Mouse (Mus musculus): ENCODE data around the gene Hdac11. TPM values are rescaled to one million over a fixed set of nuclear protein-coding genes. Genes with fewer than 3 reads are reported as not detected.

Hdac11 gene
- polyA plus RNA-seq, 1 experiment from 2014 or later, result 13.2 TPM

- WGBS, result 56% methylated on average over 1 of the region's 1 CpGs
- Histone ChIP-seq H3K27ac (ENCODE audit: low read depth, low read length) (no peak overlapping the region), H3K9me3 (ENCODE audit: control insufficient read depth, low read length) (no peaks in the 10 kb centered on the region), H3K36me3 (ENCODE audit: control insufficient read depth, insufficient read depth, low read length) (no peaks in the 10 kb centered on the region), H3K27me3 (ENCODE audit: control insufficient read depth, insufficient read depth, low read length) (no peaks in the 10 kb centered on the region), H3K4me2 (replicated peaks; ENCODE audit: low read depth, low read length) (no peak overlapping the region), H3K4me3 (ENCODE audit: low read depth, low read length) (no peak overlapping the region), H3K9ac (ENCODE audit: low read depth, low read length) (no peak overlapping the region), H3K4me1 (replicated peaks; ENCODE audit: control insufficient read depth, insufficient read depth, low read length) (no peaks in the 10 kb centered on the region)
- no peak for DNase-seq (ENCODE audit: low spot score)
- no peak for ATAC-seq (ENCODE audit: low FRiP score)
Observed at GRCm38 (mm10) chr6:91192851-91193545, 36.5 kb downstream of the Hdac11 start.

- Histone ChIP-seq H3K27ac (ENCODE audit: low read depth, low read length) (no peak overlapping the region), H3K27me3 (ENCODE audit: control insufficient read depth, insufficient read depth, low read length) (no peaks in the 10 kb centered on the region), H3K4me1 (replicated peaks; ENCODE audit: control insufficient read depth, insufficient read depth, low read length) (peaks cover 4% of the 10 kb centered on the region; the same call in 1 of the 2 replicates), H3K4me3 (ENCODE audit: low read depth, low read length) (no peak overlapping the region), H3K9me3 (ENCODE audit: control insufficient read depth, low read length) (no peaks in the 10 kb centered on the region), H3K9ac (ENCODE audit: low read depth, low read length) (no peak overlapping the region), H3K4me2 (replicated peaks; ENCODE audit: low read depth, low read length) (no peak overlapping the region), H3K36me3 (ENCODE audit: control insufficient read depth, insufficient read depth, low read length) (no peaks in the 10 kb centered on the region)
- DNase-seq (ENCODE audit: low spot score) (no peak), ATAC-seq (ENCODE audit: low FRiP score) (no peak)
- 70% methylated on average over 2 of the region's 2 CpGs for WGBS
Observed at GRCm38 (mm10) chr6:91198456-91198855, 42.0 kb downstream of the Hdac11 start.

GRCm38 (mm10) chr6:91200429-91201188 is 44.1 kb downstream of the Hdac11 start:
- no peak overlapping the region for H3K4me2 ChIP-seq (replicated peaks; ENCODE audit: low read depth, low read length)
- H3K27me3 ChIP-seq (ENCODE audit: control insufficient read depth, insufficient read depth, low read length), result no peaks in the 10 kb centered on the region
- peaks cover 4% of the 10 kb centered on the region; the same call in 1 of the 2 replicates for H3K4me1 ChIP-seq (replicated peaks; ENCODE audit: control insufficient read depth, insufficient read depth, low read length)
- WGBS, result 35% methylated on average over 8 of the region's 8 CpGs
- DNase-seq (ENCODE audit: low spot score) (peak; percentile 55), ATAC-seq (ENCODE audit: low FRiP score) (peak; percentile 62)
- peak overlapping the region; percentile 58 for H3K27ac ChIP-seq (ENCODE audit: low read depth, low read length)
- no peaks in the 10 kb centered on the region for H3K36me3 ChIP-seq (ENCODE audit: control insufficient read depth, insufficient read depth, low read length)
- no peak overlapping the region for H3K9ac ChIP-seq (ENCODE audit: low read depth, low read length)
- no peaks in the 10 kb centered on the region for H3K9me3 ChIP-seq (ENCODE audit: control insufficient read depth, low read length)
- no peak overlapping the region for H3K4me3 ChIP-seq (ENCODE audit: low read depth, low read length)

- Histone ChIP-seq H3K9ac (ENCODE audit: low read depth, low read length) (no peak overlapping the region), H3K36me3 (ENCODE audit: control insufficient read depth, insufficient read depth, low read length) (no peaks in the 10 kb centered on the region), H3K4me3 (ENCODE audit: low read depth, low read length) (no peak overlapping the region), H3K27me3 (ENCODE audit: control insufficient read depth, insufficient read depth, low read length) (no peaks in the 10 kb centered on the region), H3K4me2 (replicated peaks; ENCODE audit: low read depth, low read length) (no peak overlapping the region), H3K27ac (ENCODE audit: low read depth, low read length) (no peak overlapping the region), H3K4me1 (replicated peaks; ENCODE audit: control insufficient read depth, insufficient read depth, low read length) (peaks cover 4% of the 10 kb centered on the region; the same call in 1 of the 2 replicates), H3K9me3 (ENCODE audit: control insufficient read depth, low read length) (no peaks in the 10 kb centered on the region)
- DNase-seq (ENCODE audit: low spot score) (no peak), ATAC-seq (ENCODE audit: low FRiP score) (no peak)
- 79% methylated on average over 8 of the region's 8 CpGs for WGBS
Observed at GRCm38 (mm10) chr6:91201881-91202341, 45.4 kb downstream of the Hdac11 start.

GRCm38 (mm10) chr6:91202571-91202970 is 46.1 kb downstream of the Hdac11 start:
- Histone ChIP-seq H3K27ac (ENCODE audit: low read depth, low read length) (no peak overlapping the region), H3K27me3 (ENCODE audit: control insufficient read depth, insufficient read depth, low read length) (no peaks in the 10 kb centered on the region), H3K4me1 (replicated peaks; ENCODE audit: control insufficient read depth, insufficient read depth, low read length) (peaks cover 4% of the 10 kb centered on the region; the same call in 1 of the 2 replicates), H3K9me3 (ENCODE audit: control insufficient read depth, low read length) (no peaks in the 10 kb centered on the region), H3K4me2 (replicated peaks; ENCODE audit: low read depth, low read length) (no peak overlapping the region), H3K9ac (ENCODE audit: low read depth, low read length) (no peak overlapping the region), H3K4me3 (ENCODE audit: low read depth, low read length) (no peak overlapping the region), H3K36me3 (ENCODE audit: control insufficient read depth, insufficient read depth, low read length) (no peaks in the 10 kb centered on the region)
- 87% methylated on average over 4 of the region's 4 CpGs for WGBS
- DNase-seq (ENCODE audit: low spot score) (no peak), ATAC-seq (ENCODE audit: low FRiP score) (no peak)

GRCm38 (mm10) chr6:91205346-91205745 is 48.9 kb downstream of the Hdac11 start:
- no peak for DNase-seq (ENCODE audit: low spot score)
- 60% methylated on average over 3 of the region's 3 CpGs for WGBS
- H3K4me2 ChIP-seq (replicated peaks; ENCODE audit: low read depth, low read length), result no peak overlapping the region
- ATAC-seq (ENCODE audit: low FRiP score), result no peak
- H3K4me3 ChIP-seq (ENCODE audit: low read depth, low read length), result no peak overlapping the region
- no peak overlapping the region for H3K9ac ChIP-seq (ENCODE audit: low read depth, low read length)
- H3K36me3 ChIP-seq (ENCODE audit: control insufficient read depth, insufficient read depth, low read length), result no peaks in the 10 kb centered on the region
- no peak overlapping the region for H3K27ac ChIP-seq (ENCODE audit: low read depth, low read length)
- H3K4me1 ChIP-seq (replicated peaks; ENCODE audit: control insufficient read depth, insufficient read depth, low read length), result peaks cover 4% of the 10 kb centered on the region; the same call in 1 of the 2 replicates
- H3K27me3 ChIP-seq (ENCODE audit: control insufficient read depth, insufficient read depth, low read length), result no peaks in the 10 kb centered on the region
- no peaks in the 10 kb centered on the region for H3K9me3 ChIP-seq (ENCODE audit: control insufficient read depth, low read length)

GRCm38 (mm10) chr6:91205791-91206190 is 49.3 kb downstream of the Hdac11 start:
- H3K9ac ChIP-seq (ENCODE audit: low read depth, low read length), result no peak overlapping the region
- H3K27me3 ChIP-seq (ENCODE audit: control insufficient read depth, insufficient read depth, low read length), result no peaks in the 10 kb centered on the region
- H3K4me1 ChIP-seq (replicated peaks; ENCODE audit: control insufficient read depth, insufficient read depth, low read length), result peaks cover 4% of the 10 kb centered on the region; the same call in 1 of the 2 replicates
- H3K36me3 ChIP-seq (ENCODE audit: control insufficient read depth, insufficient read depth, low read length), result no peaks in the 10 kb centered on the region
- WGBS, result 79% methylated on average over 5 of the region's 5 CpGs
- DNase-seq (ENCODE audit: low spot score), result no peak
- no peak overlapping the region for H3K4me2 ChIP-seq (replicated peaks; ENCODE audit: low read depth, low read length)
- no peak for ATAC-seq (ENCODE audit: low FRiP score)
- H3K4me3 ChIP-seq (ENCODE audit: low read depth, low read length), result no peak overlapping the region
- no peak overlapping the region for H3K27ac ChIP-seq (ENCODE audit: low read depth, low read length)
- H3K9me3 ChIP-seq (ENCODE audit: control insufficient read depth, low read length), result no peaks in the 10 kb centered on the region

- 54% methylated on average over 3 of the region's 3 CpGs for WGBS
- no peak for ATAC-seq (ENCODE audit: low FRiP score)
Observed at GRCm38 (mm10) chr6:91207491-91207890, 51.0 kb downstream of the Hdac11 start.

More at GRCm38 (mm10) chr6:91207491-91207890, 51.0 kb downstream of the Hdac11 start:
- no peaks in the 10 kb centered on the region for H3K4me1 ChIP-seq (replicated peaks; ENCODE audit: control insufficient read depth, insufficient read depth, low read length)
- no peak overlapping the region for H3K9ac ChIP-seq (ENCODE audit: low read depth, low read length)
- H3K27me3 ChIP-seq (ENCODE audit: control insufficient read depth, insufficient read depth, low read length), result no peaks in the 10 kb centered on the region
- H3K9me3 ChIP-seq (ENCODE audit: control insufficient read depth, low read length), result no peaks in the 10 kb centered on the region
- DNase-seq (ENCODE audit: low spot score), result no peak
- H3K4me3 ChIP-seq (ENCODE audit: low read depth, low read length), result no peak overlapping the region
- H3K4me2 ChIP-seq (replicated peaks; ENCODE audit: low read depth, low read length), result no peak overlapping the region
- H3K36me3 ChIP-seq (ENCODE audit: control insufficient read depth, insufficient read depth, low read length), result no peaks in the 10 kb centered on the region
- no peak overlapping the region for H3K27ac ChIP-seq (ENCODE audit: low read depth, low read length)

Measured in hindbrain, embryonic 11.5 days (tissue).